Mouse (Mus musculus): ENCODE results near the gene Zkscan6. TPM values are rescaled to one million over a fixed set of nuclear protein-coding genes. Genes with fewer than 3 reads are reported as not detected.

Gene Zkscan6
- polyA plus RNA-seq, 1 experiment from 2014 or later = 10.6 TPM

DNA sequence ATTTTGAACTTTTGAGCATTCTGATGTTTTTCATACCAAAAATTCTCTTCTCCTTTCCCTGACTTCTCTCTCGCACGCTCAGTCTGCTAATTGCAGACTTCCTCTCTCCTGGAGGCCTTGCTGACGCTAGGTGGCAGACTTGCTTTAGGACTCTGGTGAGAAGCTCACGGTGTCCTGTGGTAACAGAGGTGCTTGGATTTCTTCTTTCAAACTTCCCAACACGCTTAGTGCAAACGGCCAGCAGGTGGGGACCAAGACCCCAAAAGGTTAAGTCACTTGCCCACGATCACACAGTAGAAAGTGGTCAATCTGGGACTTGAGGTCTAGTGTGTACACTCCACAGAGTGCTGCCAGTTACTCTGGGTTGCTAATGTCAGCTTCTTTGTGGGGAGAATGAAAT is 13.9 kb downstream of the Zkscan6 start:
- no peaks in the 10 kb centered on the region for H3K9me3 ChIP-seq (replicated peaks)
- 11% methylated on average over 7 of the region's 7 CpGs for WGBS
- no peaks in the 10 kb centered on the region for H3K27me3 ChIP-seq (ENCODE audit: low read depth, poor library complexity, severe bottlenecking)
- peak; percentile 72 for DNase-seq (ENCODE audit: low spot score)
- H3K27ac ChIP-seq = no peak overlapping the region
- H3K4me3 ChIP-seq = no peak overlapping the region
- H3K4me1 ChIP-seq = peaks cover 7% of the 10 kb centered on the region; the same call in 1 of the 2 replicates
- H3K36me3 ChIP-seq = peaks cover 34% of the 10 kb centered on the region

DNA sequence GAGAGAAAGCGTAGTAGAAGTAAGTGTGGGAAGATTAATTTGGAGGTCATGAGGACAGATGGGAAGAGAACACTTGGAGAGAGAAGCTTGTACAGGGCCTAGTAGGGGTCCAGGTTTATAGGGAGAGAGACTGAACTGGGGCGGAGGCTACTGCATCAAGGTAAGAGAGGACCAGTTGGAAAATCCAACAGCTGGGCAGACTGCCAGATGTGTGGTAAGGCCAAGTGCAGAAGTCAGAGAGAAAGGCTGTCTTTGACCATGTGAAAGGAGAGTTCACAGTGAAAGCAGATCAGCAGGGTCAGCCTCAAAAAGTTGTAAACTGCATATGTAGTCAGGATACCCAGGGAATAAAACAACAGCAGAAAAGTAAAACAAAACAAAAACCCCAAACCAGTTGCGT is 17.6 kb downstream of the Zkscan6 start:
- peaks cover 39% of the 10 kb centered on the region for H3K36me3 ChIP-seq
- WGBS = 91% methylated on average over 3 of the region's 3 CpGs
- no peak for DNase-seq (ENCODE audit: low spot score)

GRCm38 (mm10) chr11:65838999-65839398 is 32.0 kb downstream of the Zkscan6 start:
- DNase-seq (ENCODE audit: low spot score) = no peak
- no peak overlapping the region for H3K4me3 ChIP-seq
- H3K27me3 ChIP-seq (ENCODE audit: low read depth, poor library complexity, severe bottlenecking) = no peaks in the 10 kb centered on the region
- H3K27ac ChIP-seq = no peak overlapping the region
- H3K9me3 ChIP-seq (replicated peaks) = no peaks in the 10 kb centered on the region
- H3K36me3 ChIP-seq = no peaks in the 10 kb centered on the region
- 63% methylated on average over 8 of the region's 8 CpGs for WGBS
- H3K4me1 ChIP-seq = 0 out of 2 replicates have a peak, but pooled peaks cover 5% of the 10 kb centered on the region

More for the DNA sequence above, 17.6 kb downstream of the Zkscan6 start:
- no peaks in the 10 kb centered on the region for H3K4me1 ChIP-seq
- H3K27ac ChIP-seq = no peak overlapping the region
- no peak overlapping the region for H3K4me3 ChIP-seq
- no peaks in the 10 kb centered on the region for H3K27me3 ChIP-seq (ENCODE audit: low read depth, poor library complexity, severe bottlenecking)
- H3K9me3 ChIP-seq (replicated peaks) = no peaks in the 10 kb centered on the region

- Histone ChIP-seq H3K9me3 (replicated peaks) (no peaks in the 10 kb centered on the region), H3K27me3 (ENCODE audit: low read depth, poor library complexity, severe bottlenecking) (no peaks in the 10 kb centered on the region), H3K4me3 (no peak overlapping the region), H3K27ac (no peak overlapping the region), H3K4me1 (no peaks in the 10 kb centered on the region), H3K36me3 (no peaks in the 10 kb centered on the region)
- no peak for DNase-seq (ENCODE audit: low spot score)
- WGBS = 75% methylated on average over 5 of the region's 5 CpGs
Measured at GRCm38 (mm10) chr11:65846446-65846845, 39.5 kb downstream of the Zkscan6 start.

DNA sequence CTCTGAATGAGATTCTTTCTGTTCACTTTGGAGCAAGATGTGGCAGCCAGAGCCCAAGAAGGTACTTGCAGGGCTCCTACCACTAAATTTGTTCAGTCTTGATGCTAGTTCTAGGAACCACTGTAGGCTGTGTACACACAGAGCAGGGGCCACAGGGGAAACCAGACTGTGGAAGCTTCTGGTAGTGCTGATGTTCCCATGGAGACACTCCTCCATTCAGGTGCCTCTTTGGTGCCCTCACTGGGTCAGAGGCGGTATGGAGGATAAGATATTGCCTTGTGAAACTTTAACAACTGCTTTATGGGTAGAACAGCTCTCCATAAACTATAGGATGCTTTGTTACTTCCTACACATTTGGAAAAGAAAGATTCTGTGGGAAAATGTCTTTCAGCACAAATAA is 45.1 kb downstream of the Zkscan6 start:
- no peaks in the 10 kb centered on the region for H3K4me1 ChIP-seq
- DNase-seq (ENCODE audit: low spot score) = no peak
- no peak overlapping the region for H3K4me3 ChIP-seq
- no peaks in the 10 kb centered on the region for H3K36me3 ChIP-seq
- H3K27me3 ChIP-seq (ENCODE audit: low read depth, poor library complexity, severe bottlenecking) = no peaks in the 10 kb centered on the region
- 17% methylated on average over 1 of the region's 1 CpGs for WGBS
- H3K27ac ChIP-seq = no peak overlapping the region
- H3K9me3 ChIP-seq (replicated peaks) = no peaks in the 10 kb centered on the region

GRCm38 (mm10) chr11:65861476-65861875 is 54.5 kb downstream of the Zkscan6 start:
- H3K27me3 ChIP-seq (ENCODE audit: low read depth, poor library complexity, severe bottlenecking) = no peaks in the 10 kb centered on the region
- no peak overlapping the region for H3K27ac ChIP-seq
- WGBS = 43% methylated on average over 4 of the region's 4 CpGs
- H3K36me3 ChIP-seq = no peaks in the 10 kb centered on the region
- DNase-seq (ENCODE audit: low spot score) = no peak
- no peak overlapping the region for H3K4me3 ChIP-seq
- H3K9me3 ChIP-seq (replicated peaks) = no peaks in the 10 kb centered on the region
- no peaks in the 10 kb centered on the region for H3K4me1 ChIP-seq

DNA sequence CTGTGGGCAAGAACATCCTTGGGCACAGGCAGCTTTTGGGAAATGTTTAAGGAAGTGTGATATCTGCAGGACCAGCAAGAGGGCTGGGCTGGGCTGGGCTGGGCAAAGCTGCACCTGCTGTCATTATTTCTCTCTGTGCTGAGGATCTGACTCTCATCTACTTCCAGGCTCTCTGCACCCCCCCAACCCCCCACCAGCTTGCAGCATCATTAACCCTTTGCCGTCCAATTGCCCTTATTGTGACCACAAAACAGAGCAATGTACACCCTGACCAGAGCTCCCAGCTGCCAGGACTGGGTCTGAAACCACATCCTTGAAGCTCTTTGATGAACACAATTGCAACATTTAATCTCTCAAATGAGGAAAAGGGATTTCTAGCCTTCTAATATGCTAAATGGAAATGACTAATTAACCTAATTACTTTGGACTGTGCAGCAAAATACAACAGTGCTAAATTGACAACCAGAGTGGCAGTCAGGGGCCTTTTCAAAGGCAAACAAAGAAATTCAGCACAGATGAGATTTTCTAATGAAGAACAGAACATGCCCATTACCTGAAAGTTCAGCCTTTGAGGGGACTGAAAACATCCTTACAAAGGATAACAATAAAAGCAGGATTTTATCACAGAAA is 70.3 kb downstream of the Zkscan6 start:
- Histone ChIP-seq H3K27ac (no peak overlapping the region), H3K9me3 (replicated peaks) (no peaks in the 10 kb centered on the region), H3K4me1 (no peaks in the 10 kb centered on the region), H3K4me3 (no peak overlapping the region), H3K36me3 (no peaks in the 10 kb centered on the region), H3K27me3 (ENCODE audit: low read depth, poor library complexity, severe bottlenecking) (no peaks in the 10 kb centered on the region)
- no peak for DNase-seq (ENCODE audit: low spot score)
- 43% methylated on average over 1 of the region's 1 CpGs for WGBS

Other genes with a start within 250 kb of the Zkscan6 start
- 64.6 and 69.4 TPM in 2 replicates for gene Map2k4, start 18.9 kb upstream of the Zkscan6 start, polyA plus RNA-seq (2016; fragmentation: Nextera tagmentation; extraction: Ambion mirVana)

All from limb, embryonic 10.5 days (tissue).